Mouse (Mus musculus) yolk sac, embryonic 10.5 days (tissue): Measurements from ENCODE around the gene Sfswap.

Experiments used
- DNase-seq: peaks from one replicate; pipeline ENCODE4 v3.0.0-alpha.2; 2017; ENCODE audit warnings: low spot score

Sfswap gene

GRCm38 (mm10) chr5:129529571-129529970, 28.6 kb downstream of the Sfswap start:
- no peak for DNase-seq

- DNase-seq, result no peak
Observed at GRCm38 (mm10) chr5:129533731-129534130, 32.7 kb downstream of the Sfswap start.

DNA sequence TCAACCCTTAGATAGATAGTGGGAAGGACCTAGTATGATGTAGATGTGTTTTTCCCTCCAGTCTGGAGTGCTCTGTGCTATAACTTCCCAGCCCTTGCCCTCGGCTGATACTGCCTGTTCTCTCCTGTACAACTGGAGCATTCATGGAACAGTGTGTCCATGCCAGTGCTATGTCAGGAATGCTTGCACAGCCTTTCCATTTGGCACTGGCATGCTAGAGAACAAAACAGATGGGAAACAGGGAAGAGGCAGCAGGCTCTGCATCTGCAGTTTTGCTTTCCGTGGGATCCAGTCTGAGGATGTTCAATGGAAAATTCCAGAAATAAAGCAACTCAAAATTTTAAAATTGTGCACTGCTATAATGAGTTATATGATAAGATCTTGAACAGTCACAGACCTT, 33.5 kb downstream of the Sfswap start:
- no peak for DNase-seq

DNA sequence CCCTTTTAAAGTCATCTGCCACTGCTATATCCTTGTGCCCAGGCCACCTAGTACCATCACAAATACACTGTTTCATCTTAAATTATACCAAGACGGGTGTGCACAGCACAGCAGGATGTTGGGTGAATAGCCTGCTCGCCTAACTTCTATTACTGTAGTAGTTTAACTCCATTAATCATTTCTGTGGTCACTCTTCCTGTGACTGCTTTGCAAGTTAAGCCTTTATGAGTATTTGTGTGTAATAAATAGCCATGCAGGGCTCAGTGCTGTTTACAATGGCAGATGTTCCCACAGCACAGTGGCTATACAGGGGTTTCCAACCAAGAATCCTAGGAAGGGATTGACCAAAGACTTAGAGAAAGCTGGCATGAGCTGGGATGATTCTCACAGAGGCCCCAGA, 34.0 kb downstream of the Sfswap start:
- DNase-seq, result no peak

DNA sequence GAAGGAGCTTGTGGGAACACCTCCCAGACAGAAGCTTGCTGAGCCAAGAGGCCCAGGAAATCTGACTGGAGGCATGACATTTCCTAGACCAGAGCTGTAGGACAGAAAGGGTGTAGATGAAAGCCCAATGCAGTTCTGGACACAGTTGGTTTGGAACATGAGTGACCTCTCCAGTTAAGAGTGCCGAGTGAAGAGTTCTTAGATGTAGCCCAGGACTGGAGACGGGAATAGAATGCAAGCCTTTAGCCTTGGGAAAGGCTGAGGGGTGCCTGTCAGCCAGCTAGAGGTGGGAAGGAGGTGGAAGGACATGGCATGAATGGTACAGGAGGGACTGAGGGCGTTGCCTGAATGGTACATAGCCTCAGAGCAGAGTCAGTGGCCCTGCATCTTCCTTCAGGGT, 34.4 kb downstream of the Sfswap start:
- DNase-seq, result no peak

DNA sequence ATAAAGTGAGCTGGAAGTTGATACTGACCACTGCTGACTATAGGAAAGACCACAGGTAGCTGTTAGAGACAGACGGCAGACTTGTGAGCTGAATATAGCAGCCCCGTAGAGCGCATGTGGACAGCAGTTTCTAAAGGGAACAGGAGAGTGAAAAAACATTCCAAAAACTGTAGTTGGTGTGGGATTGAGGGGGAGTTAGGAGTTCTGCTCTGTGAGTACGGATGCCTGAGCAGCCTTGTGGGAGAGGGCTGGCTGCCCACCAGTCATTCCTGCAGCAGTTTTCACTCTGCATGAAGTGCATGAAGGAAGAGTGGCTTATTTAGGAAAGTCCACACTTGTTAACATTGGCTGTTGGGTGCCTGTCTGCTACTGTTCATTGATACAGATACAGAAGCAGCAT, 37.8 kb downstream of the Sfswap start:
- DNase-seq, result no peak

DNA sequence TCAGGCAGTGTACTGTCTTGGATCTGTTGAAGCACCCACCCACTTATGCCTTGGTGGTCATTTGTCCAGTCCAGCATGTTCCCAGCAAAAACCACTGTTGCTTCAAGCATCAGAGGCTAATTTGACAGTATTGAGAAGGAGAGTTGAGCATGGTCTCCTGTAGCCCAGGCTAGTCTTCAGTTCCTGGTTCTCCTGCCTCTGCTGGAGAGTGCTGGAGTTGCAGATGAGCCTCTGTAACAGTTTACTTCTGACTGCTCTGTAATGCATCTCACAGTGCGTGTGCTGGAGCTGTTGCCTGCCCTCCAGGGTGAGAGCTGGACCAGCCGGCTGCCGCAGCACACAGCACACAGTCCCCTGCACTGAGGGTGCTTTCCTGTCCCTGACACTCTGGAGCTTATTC, 41.2 kb downstream of the Sfswap start:
- no peak for DNase-seq

DNA sequence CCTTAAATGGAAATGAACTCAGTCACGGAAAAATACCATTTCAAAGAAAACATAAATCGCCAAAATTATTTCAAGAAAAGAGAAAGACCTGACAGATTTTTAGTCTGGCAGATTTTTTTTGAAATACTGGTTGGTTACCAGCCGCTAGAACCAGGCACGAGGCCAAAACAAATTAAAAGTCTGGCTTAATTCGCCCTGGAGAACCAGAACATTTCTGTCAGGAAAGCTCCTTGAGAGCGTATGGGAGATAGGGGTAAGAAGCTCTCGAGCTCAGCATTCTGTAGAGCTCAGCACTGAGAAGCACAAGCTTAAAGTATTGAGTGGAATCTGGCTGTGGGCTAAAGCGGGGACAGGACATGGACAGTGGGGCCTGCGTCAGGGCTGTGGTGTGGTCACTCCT, 44.8 kb downstream of the Sfswap start:
- DNase-seq, result no peak

- no peak for DNase-seq
Observed at GRCm38 (mm10) chr5:129549716-129550115, 48.7 kb downstream of the Sfswap start.

DNA sequence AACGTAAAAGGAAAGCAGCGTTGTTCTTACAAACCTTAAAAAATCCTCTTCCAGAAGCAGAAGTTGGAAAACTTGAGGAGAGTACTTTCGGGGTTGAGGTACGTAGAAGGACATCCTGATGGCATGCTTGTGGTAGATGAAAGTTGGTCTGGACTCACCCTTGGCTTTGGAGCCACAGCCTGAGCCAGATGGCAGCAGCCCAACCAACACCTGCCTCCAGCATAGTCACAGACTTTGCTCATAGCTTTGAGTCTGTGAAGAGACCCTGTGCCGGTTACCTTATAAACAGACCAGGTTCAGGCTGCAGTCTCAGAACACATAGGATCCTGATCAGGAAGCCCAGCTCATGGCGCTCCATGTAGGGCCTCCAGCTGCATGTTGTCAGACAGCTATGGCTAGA, 49.8 kb downstream of the Sfswap start:
- no peak for DNase-seq

DNA sequence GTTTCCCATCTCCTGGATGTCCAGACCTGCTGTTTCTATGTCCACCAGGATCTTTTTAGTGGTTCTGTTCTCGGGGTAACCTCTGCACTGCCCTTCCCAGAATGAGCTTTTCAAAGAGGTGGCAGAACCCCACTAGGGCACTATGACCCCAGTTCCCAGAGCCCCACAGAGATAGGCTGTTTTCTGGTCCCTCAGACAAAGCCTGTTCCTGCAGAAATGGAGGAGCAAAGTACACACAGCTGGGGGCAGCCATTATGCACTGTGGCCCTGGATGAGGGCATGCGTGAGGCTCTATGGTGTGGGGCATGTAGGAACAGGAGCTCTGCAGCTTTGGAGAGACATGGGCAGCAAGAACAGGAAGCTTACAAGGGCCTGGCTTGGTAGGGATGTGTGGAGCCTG, 51.0 kb downstream of the Sfswap start:
- no peak for DNase-seq

DNA sequence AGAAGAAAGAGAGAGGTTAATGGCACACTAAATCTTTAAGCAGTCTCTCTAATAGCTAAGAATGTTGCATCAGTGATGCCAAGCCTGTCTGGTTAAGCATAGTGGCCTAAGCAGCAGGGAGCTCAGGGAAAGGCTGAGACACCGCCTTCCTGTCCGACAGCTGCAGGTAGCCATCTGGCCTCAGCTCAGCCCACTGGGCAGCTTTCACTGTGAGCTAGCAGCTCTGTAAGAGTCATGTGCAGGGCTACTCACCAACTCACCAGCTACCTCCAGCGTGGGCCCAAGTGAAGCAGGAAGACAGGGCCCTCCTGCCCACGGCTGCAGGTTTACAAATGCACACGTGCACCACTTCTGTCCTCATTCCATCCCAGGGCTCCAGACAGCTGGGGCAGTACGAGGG, 52.6 kb downstream of the Sfswap start:
- no peak for DNase-seq

DNA sequence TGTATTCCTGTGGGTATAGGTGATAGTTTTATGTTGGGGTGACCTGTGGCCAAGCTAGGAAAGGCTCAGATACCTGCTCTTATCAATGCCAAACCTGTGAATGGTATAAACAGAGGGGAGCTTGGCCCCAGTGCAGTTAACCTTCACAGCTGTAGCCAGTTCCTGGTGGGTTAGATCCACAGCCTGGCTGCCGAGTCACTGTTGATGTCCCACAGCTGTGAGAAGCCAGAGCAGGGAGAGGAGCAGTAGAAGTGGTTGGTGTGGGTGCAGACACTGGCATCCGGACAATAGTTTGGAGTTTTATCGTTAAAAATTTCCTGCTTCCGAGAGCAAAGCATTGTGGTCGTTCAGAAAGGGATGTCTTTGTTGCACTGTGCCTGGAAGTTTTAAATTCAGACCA, 57.6 kb downstream of the Sfswap start:
- DNase-seq, result no peak

DNA sequence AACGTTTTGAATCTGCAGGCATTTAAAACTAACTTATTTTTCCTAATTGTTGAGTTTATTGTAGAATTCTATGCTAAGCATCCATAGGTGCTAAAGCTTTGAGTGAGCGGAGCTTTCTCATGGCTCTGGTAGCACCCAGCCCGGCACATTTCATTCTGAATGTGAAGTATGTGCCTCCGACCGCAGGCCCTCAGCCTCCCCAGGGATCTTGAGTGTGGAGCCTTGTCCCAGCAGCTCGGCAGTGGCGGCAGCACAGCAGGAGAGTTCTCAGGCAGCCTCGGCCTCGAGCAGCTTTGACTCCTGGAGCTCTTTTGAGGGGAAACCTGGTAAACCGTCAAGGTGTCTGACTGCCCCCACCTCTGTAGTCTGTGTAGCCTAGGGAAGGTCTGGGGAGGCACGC, 58.3 kb downstream of the Sfswap start:
- DNase-seq, result no peak

GRCm38 (mm10) chr5:129562342-129562741, 61.3 kb downstream of the Sfswap start:
- no peak for DNase-seq

DNA sequence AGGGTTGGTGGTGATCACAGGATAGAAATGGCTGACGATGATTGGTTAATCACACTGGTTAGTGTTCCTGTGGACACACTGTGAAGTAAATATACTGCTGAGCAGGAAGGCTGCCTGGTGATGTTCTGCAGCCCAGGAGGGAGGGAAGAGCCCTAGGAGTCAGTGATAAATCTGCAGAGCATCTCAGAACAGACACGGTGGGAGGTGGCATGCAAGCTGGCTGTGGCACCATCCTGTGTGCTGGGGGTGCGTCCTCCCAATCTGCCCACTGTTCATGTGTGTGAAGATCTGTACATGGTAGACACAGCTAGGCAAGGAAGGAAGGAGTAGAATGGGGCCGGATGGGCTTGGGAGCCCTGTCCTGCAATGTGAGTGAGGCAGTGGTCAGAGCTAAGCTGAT, 67.6 kb downstream of the Sfswap start:
- DNase-seq, result no peak

GRCm38 (mm10) chr5:129578201-129578600, 77.2 kb downstream of the Sfswap start:
- no peak for DNase-seq

DNA sequence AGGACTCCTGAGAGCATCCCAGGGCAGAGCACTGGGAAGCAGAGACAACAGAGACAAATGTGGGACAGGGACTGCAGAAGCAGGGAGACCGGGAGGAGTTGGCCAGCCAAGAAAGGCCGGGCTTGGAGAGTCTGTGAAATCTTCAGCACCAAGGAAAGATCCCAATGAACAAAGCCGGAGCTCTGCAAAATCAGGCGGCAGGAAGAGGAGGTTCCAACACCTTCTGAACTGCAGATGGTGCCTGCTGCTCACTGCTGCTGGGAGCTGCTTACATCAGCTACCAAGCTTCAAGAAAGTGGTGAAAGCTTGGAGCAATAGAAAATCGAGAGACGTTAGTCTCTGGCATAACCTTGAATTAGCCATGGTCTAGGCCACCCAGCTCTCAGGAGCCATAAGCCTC, 79.0 kb downstream of the Sfswap start:
- DNase-seq, result no peak

DNA sequence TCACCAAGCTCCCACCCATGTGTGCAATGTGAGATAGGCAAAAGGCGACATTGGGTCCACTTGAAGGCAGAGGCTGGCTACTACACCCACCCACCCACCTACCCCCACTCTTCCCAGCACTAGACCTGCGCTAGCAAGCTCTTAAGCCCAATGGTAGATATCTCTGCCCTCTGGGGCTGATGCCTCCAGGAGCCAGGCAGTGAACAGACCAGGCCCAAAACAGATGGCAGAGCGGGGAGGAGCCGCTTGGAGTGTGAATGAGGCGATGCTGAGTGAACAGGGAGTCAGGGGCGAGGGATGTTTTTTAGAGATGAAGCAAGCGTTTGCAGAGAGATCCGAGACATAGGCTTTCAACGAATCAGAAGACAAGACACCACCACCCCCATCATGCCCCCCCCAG, 79.6 kb downstream of the Sfswap start:
- no peak for DNase-seq

DNA sequence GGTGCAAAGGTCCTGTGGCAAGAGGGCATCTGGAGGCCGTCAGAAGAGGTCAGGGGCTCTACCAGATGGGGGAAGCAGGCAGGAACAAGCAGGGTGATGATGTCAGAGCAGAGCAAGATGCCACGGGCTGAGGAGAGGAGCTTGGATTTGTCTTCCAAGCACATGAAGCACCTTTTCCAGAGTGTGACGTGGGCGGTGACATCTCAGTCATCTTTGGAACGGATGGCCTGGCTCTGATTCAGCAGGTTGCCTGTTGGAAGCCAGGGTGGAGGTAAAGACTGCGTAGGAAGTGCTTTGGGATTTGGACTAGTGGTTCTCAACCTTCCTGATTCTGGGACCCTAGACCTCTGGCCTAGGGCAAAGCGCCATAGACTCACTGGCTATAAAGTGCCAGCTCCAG, 80.0 kb downstream of the Sfswap start:
- no peak for DNase-seq

DNA sequence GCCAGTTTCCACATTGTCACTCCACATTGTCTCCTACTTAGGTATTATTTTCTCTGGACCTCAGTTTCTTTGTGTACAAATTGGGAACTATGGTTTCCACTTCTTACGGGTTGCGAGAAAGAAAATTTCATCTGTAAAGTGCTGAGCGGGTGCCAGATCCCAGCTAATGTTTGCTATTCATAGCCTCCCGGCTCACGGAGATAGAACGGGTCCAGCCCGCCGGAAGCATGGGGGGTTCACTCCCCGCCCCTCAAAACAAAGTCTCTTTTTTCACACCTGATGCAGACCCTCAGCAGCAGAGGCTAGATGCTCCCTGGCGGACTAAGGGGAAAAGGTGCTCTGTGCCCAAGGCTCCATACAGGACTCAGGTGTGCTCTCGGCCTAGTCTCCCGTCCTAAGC, 82.3 kb downstream of the Sfswap start:
- no peak for DNase-seq

DNA sequence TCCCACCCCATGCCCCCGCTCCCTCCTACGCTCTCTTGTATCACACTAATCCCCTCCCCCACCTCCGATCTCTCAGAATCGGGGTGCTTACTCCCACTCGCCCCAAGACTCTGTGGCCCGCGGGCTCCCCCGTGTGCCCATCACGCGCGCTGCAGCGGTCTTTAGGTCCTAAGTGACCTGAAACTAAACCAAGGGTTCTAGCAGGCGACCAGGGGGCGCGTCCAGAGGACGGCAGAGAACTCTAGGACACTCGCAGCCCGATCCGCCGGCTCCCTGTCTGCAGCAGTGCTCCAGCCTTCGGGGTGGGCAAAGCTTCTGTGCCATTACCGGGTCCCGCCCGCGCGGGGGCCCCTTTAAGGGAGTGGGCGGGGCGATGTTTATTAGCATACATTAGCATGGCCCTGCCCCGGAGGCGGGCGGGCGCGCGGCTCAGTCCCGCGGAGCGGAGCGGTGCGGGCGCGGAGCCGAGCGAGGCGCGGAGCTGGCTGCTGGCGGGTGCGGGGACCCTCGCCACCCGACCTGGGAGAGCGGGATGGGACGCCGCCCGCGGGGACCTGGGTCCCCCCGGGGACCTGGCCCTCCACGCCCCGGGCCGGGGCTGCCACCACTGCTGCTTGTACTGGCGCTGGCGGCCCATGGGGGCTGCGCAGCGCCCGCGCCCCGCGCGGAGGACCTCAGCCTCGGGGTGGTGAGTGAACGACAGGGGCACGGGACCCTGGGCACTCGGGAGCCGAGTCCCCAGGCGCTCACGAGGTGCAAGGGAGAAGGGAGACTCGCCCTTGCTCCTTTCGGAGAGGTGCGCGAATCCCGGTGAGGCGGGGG, 83.0 kb downstream of the Sfswap start, which contains the start of gene Mmp17:
Gene Mmp17, plus strand, starts transcription at position 409 of the 822 bp plus-strand sequence.
- DNase-seq, result peak; percentile 86

DNA sequence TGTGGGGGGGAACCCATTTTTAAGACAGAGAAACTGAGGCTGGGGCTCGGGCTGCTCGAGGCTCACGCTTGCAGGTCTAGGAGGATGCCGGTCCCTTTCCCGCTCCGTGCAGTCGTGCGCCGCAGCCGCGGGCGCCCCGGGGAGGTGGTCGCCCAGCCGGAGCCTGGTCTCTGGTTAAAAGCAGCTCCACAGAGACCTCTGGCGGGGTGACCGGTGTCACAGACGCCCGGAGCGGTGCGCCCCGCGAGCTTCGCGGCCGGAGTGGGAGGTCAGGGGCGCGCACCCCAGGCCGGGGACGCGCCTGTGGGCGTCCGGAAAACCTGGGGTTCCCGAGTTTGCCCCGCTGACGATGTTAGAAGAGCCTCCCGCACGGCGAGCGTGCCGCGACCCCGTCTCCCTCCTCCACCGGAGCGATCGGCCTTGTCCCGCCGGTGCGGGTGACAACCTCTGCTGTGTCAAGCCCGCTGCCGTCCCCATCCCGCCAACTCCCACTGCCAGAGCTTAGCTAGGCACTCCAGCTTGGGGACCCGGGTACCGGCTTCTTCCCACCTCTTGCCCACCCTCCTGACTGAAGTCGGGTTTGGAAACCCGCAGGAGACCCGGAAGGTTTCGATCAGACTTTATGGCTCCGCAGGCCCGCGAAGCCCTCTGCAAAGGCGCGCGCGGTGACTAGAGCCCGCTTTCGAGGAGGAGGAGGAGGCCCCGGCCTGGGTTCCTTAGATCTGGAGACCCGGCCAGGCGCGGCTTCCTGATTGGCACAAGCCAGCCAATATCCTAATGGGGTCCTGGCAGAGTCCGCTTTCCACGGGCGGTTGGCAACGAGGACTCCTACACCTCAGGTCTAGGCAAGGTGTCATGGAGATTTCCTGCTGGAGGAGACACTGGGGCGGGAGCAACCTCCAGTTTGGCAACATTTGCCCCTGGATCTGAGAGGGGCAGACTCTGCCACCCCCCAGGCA, 83.8 kb downstream of the Sfswap start:
- peak; percentile 36 for DNase-seq
